Mouse (Mus musculus): ENCODE measurements around the gene Adcy1. TPM values are rescaled to one million over a fixed set of nuclear protein-coding genes. Genes with fewer than 3 reads are reported as not detected.

Gene Adcy1
- polyA plus RNA-seq, 1 experiment from 2014 or later = 0.50 TPM

DNA sequence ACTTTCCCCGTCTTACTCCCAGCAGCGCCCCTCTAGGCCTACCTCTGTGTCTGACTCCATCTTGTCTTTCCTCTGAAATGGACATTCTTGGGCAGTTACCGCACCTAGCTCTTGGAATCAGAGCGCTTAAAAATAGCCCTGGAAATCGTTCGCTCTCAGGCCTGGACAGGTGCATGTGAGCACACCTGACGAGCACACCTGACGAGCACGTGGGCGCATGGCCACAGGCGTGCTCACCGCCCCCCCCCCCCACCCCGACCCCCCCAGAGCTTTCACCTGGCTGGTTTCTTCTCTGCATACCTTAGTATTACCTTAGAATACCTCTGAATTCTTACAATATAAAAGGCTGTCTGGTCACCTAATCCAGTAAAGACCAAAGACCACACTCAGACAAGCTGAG is 125.2 kb downstream of the Adcy1 start, which contains the start of gene Gm11985:
Gene Gm11985 (minus strand): TSS at position 101 of the 400 bp plus-strand sequence.
- peaks cover 14% of the 10 kb centered on the region for H3K4me1 ChIP-seq (replicated peaks)
- H3K27me3 ChIP-seq = no peaks in the 10 kb centered on the region
- no peak for ATAC-seq (replicated peaks; ENCODE audit: insufficient number of reproducible peaks, insufficient read depth, low FRiP score, low read depth)
- no peak within 1 kb of the TSS for H3K9ac ChIP-seq
- H3K36me3 ChIP-seq = no peaks in the 10 kb centered on the region
- 82% methylated on average over 13 of the region's 13 CpGs for WGBS
- no peak within 1 kb of the TSS for H3K4me3 ChIP-seq
- H3K9me3 ChIP-seq (replicated peaks) = no peaks in the 10 kb centered on the region
- H3K4me2 ChIP-seq = no peak within 1 kb of the TSS
- no peak within 1 kb of the TSS for H3K27ac ChIP-seq

DNA sequence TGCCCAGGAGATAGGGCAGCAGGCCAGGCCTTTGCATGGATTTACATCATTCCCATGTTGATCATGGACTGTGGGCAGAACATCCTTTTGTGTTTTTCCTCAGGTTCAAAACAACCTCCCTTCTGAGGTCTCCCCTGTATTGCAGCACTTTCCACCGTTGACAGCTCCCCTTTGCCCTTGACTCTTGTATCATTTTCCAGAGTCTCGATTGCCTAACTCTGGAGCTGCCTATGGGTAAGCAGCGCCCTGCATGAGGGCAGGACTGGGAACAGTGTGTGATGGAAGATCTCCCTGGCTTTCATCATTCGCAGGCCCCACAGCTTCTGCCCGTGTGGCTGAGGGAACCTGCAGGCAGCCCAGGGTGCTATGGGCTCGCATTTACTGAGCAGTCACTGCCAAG is 129.4 kb downstream of the Adcy1 start:
- H3K4me2 ChIP-seq = no peak overlapping the region
- no peak overlapping the region for H3K9ac ChIP-seq
- no peaks in the 10 kb centered on the region for H3K9me3 ChIP-seq (replicated peaks)
- peaks cover 8% of the 10 kb centered on the region for H3K4me1 ChIP-seq (replicated peaks)
- 30% methylated on average over 6 of the region's 6 CpGs for WGBS
- no peak for ATAC-seq (replicated peaks; ENCODE audit: insufficient number of reproducible peaks, insufficient read depth, low FRiP score, low read depth)
- no peaks in the 10 kb centered on the region for H3K27me3 ChIP-seq
- no peaks in the 10 kb centered on the region for H3K36me3 ChIP-seq
- no peak overlapping the region for H3K4me3 ChIP-seq
- no peak overlapping the region for H3K27ac ChIP-seq

DNA sequence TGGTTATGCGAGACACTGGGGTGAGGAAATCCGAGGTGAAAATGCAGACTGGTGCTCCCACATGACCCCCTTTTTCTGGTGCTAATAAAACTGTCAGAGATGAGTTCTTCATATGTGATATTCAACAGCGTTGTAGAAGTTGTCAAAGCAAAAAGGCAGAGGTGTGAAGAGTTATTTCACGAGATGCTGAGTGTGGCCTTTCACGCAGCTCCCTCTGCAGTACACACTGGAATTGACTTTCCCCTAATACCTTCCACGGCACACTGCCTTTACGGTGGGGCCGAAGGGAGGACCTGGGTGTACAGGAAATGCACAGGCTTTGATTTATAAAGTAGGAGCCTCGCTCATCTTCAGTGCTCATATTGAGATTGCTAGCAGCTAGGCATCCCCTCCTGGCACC is 129.8 kb downstream of the Adcy1 start:
- no peak overlapping the region for H3K4me3 ChIP-seq
- no peak overlapping the region for H3K27ac ChIP-seq
- no peak for ATAC-seq (replicated peaks; ENCODE audit: insufficient number of reproducible peaks, insufficient read depth, low FRiP score, low read depth)
- H3K9ac ChIP-seq = no peak overlapping the region
- H3K4me1 ChIP-seq (replicated peaks) = peaks cover 8% of the 10 kb centered on the region
- WGBS = 55% methylated on average over 9 of the region's 9 CpGs
- no peak overlapping the region for H3K4me2 ChIP-seq
- no peaks in the 10 kb centered on the region for H3K27me3 ChIP-seq
- no peaks in the 10 kb centered on the region for H3K9me3 ChIP-seq (replicated peaks)
- no peaks in the 10 kb centered on the region for H3K36me3 ChIP-seq

DNA sequence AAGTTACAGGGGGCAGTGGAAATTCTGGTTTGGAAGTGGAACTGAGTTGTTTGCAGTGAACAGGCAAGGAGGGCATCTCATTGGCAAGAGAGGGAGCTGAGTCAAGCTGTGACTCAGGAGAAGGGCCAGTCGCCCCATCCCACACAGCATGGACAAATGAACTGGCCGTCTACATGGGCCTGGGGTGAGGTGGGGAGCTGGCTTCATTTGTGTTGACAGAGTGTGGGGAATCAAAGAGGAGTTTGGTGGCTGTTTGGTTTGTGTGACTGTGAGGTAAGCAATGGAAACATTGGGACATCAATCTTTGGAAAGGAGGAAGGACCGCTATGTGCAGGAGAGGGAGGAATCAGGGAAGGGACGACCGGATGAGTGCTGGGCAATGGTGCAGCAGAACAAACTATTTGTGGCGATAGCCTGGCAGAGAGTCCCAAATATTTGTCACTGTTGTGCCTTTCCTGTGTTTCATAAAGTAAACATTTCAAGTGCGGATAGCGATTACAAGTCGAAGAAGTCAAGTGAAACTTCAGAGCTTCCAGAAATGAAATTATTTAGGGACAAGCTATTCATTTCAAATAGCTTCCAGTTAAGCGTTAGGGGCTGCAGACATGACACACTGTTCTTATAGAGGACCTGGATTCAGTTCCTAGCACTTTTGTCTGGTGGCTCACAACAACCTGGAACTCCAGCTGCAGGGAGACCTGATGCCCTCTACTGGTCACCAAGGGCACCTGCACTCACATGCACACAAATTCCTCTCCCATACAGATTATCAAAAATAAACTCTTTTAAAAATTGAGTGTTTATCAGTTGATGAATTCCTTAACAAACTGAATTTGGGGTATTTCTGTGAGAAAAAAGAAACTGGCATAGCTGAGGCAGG is 131.4 kb downstream of the Adcy1 start:
- Histone ChIP-seq H3K27me3 (no peaks in the 10 kb centered on the region), H3K4me3 (no peak overlapping the region), H3K4me1 (replicated peaks) (peaks cover 8% of the 10 kb centered on the region), H3K36me3 (no peaks in the 10 kb centered on the region), H3K4me2 (no peak overlapping the region), H3K27ac (no peak overlapping the region), H3K9me3 (replicated peaks) (no peaks in the 10 kb centered on the region), H3K9ac (no peak overlapping the region)
- 90% methylated on average over 10 of the region's 10 CpGs for WGBS
- no peak for ATAC-seq (replicated peaks; ENCODE audit: insufficient number of reproducible peaks, insufficient read depth, low FRiP score, low read depth)

DNA sequence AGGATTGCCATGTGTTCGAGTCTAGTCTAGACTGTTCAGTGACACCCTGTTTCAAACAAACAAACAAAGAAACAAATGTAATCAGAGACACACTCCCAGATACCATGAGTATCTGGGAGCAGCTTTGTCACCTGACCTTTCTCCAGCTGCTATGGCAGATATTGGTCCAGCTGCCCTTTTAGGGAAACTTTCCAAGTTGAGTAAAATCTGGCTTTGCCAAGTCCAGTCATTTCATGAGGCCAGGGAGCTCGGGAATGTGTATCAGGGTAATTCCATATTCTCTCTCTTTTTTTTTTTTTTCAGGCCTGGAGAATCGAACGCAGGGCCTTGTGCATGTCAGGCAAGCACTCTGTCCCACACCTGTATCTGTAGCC is 132.0 kb downstream of the Adcy1 start:
- Histone ChIP-seq H3K4me1 (replicated peaks) (peaks cover 8% of the 10 kb centered on the region), H3K27ac (no peak overlapping the region), H3K9ac (no peak overlapping the region), H3K9me3 (replicated peaks) (no peaks in the 10 kb centered on the region), H3K4me3 (no peak overlapping the region), H3K4me2 (no peak overlapping the region), H3K36me3 (no peaks in the 10 kb centered on the region), H3K27me3 (no peaks in the 10 kb centered on the region)
- ATAC-seq (replicated peaks; ENCODE audit: insufficient number of reproducible peaks, insufficient read depth, low FRiP score, low read depth) = no peak
- WGBS = 77% methylated on average over 4 of the region's 4 CpGs

DNA sequence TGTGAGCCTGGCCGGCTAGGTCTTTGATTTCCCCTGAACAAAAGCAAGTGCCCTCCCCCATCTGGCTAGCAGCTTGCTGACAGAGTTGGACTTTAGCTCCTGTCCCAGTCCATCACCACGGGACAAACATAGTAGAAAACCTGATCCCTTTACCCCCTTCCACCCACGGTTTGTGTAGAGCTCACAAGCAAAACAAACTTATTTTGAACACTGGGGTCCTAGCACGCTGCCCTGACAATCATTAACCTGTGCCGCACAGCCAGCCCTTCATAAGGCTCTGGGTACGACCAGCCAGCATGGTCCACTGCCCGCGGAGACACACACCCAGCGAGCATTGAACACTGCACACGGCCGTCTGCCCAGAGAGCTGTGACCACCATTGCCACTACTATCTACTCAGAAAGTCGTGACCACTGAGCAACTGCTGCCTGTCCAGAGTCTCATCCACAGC is 134.2 kb downstream of the Adcy1 start, which contains the start of gene Igfbp1:
Gene Igfbp1 (plus strand): TSS at position 292 of the 451 bp plus-strand sequence.
- Histone ChIP-seq H3K4me1 (replicated peaks) (peaks cover 4% of the 10 kb centered on the region), H3K36me3 (no peaks in the 10 kb centered on the region), H3K4me2 (no peak within 1 kb of the TSS), H3K4me3 (no peak within 1 kb of the TSS), H3K27ac (peak within 1 kb of the TSS; percentile 17; the same call in 1 of the 2 replicates), H3K27me3 (no peaks in the 10 kb centered on the region), H3K9me3 (replicated peaks) (no peaks in the 10 kb centered on the region), H3K9ac (no peak within 1 kb of the TSS)
- WGBS = 65% methylated on average over 12 of the region's 12 CpGs
- ATAC-seq (replicated peaks; ENCODE audit: insufficient number of reproducible peaks, insufficient read depth, low FRiP score, low read depth) = no peak

DNA sequence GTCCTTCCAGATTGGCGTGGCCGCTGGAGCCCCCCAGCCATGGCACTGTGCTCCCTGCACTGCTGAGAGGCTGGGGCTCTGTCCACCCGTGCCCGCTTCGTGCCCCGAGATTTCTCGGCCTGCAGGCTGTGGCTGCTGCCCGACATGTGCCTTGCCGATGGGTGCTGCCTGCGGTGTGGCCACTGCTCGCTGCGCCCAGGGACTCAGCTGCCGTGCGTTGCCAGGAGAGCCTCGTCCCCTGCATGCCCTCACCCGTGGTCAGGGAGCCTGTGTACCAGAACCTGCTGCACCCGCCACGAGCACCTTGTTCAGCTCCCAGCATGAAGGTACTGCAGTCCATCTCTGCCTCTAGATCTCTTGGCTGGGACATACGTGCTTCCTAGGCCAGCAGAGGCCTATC is 134.7 kb downstream of the Adcy1 start:
- H3K27me3 ChIP-seq = no peaks in the 10 kb centered on the region
- 92% methylated on average over 19 of the region's 19 CpGs for WGBS
- no peak overlapping the region for H3K4me3 ChIP-seq
- H3K9me3 ChIP-seq (replicated peaks) = no peaks in the 10 kb centered on the region
- no peak overlapping the region for H3K4me2 ChIP-seq
- no peaks in the 10 kb centered on the region for H3K36me3 ChIP-seq
- H3K4me1 ChIP-seq (replicated peaks) = no peaks in the 10 kb centered on the region
- no peak overlapping the region for H3K9ac ChIP-seq
- H3K27ac ChIP-seq = no peak overlapping the region
- ATAC-seq (replicated peaks; ENCODE audit: insufficient number of reproducible peaks, insufficient read depth, low FRiP score, low read depth) = no peak

DNA sequence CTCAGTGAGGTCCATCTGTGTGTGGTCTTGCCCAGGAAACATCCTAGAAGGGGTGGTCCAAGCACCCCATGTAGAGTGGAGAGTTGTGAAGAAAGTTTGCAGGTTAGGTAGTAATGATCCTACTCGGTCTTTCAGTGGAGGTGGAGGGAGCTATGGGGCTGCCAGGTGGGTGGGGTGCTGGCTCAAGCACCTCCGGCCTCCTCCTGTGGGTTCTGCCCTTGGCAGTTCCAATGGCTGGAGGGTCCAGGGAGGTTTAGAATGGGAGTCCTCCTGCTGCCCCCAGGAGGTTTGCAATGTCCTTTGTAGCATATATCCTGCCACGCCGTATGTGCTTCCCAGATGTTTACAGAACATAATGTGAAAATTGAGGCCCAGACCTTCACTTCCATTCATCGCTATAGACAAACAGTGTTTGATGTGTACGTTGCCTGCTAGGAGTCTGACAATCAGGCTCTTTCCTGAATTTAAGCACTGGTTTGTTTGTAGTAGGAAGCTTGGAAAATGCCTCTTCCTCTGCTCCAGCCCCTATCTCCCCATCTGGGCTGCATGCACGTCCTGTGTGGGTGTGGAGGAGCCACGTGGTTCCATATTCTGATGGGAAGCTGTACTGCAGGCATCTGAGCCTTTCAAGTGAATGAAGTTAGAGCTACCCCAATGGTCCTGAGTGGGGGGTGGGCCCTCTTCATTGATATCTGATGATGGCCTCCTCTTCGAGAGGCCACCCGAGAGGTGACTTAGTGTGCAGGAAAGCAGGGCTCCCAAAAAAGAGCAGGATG is 135.4 kb downstream of the Adcy1 start:
- 63% methylated on average over 10 of the region's 10 CpGs for WGBS
- no peak overlapping the region for H3K4me2 ChIP-seq
- H3K9ac ChIP-seq = no peak overlapping the region
- no peaks in the 10 kb centered on the region for H3K27me3 ChIP-seq
- no peaks in the 10 kb centered on the region for H3K4me1 ChIP-seq (replicated peaks)
- H3K4me3 ChIP-seq = no peak overlapping the region
- no peak; the same call in 1 of the 2 replicates for ATAC-seq (replicated peaks; ENCODE audit: insufficient number of reproducible peaks, insufficient read depth, low FRiP score, low read depth)
- H3K9me3 ChIP-seq (replicated peaks) = no peaks in the 10 kb centered on the region
- H3K27ac ChIP-seq = peak overlapping the region; percentile 17; the same call in 1 of the 2 replicates
- no peaks in the 10 kb centered on the region for H3K36me3 ChIP-seq

DNA sequence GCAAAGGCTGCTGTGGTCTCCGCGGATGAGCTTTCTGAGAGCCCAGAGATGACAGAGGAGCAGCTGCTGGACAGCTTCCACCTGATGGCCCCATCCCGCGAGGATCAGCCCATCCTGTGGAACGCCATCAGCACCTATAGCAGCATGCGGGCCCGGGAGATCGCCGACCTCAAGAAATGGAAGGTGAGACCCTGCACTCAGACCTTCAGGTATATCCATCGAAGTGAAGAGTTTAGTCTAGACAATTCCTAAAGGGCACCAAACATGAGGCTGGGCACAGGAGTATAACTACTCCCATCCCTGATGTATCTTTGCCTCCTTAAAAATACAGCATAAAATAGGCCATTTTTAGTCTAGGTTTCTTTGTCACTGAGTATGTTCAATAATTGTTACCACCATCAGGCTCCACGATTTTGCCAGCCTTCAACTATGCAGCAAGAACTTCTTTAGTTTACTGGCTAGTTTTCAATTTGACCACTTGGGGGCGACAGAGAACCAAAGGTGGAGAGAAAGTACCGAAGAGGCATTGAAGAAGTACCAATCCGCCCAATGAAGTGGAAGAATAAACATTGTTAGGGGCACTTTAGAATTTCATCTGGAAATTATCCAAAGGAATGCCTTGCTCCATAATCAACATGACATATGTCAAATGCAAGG is 136.6 kb downstream of the Adcy1 start:
- Histone ChIP-seq H3K27me3 (no peaks in the 10 kb centered on the region), H3K36me3 (no peaks in the 10 kb centered on the region), H3K4me2 (no peak overlapping the region), H3K4me1 (replicated peaks) (no peaks in the 10 kb centered on the region), H3K27ac (no peak overlapping the region), H3K9me3 (replicated peaks) (no peaks in the 10 kb centered on the region), H3K4me3 (no peak overlapping the region), H3K9ac (no peak overlapping the region)
- no peak for ATAC-seq (replicated peaks; ENCODE audit: insufficient number of reproducible peaks, insufficient read depth, low FRiP score, low read depth)
- WGBS = 49% methylated on average over 14 of the region's 14 CpGs

DNA sequence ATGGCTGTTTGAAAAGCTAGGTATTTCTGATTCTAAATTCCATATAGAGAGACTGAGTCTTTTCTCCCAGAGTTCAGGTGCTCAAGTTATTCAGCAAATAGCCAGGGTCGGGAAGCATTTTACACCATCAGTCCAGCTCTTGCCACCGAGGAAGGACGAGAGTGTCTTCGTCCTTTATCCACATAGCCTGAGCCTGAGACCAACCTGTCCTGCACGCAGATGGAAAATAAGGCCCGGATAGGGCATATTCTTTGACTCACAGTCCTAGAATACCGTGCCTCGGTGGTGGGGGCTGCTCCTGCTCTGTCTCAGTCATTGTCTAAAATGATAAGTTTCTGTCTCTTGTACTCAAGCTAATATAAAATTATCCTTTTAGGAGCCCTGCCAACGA is 137.1 kb downstream of the Adcy1 start:
- Histone ChIP-seq H3K4me3 (no peak overlapping the region), H3K36me3 (no peaks in the 10 kb centered on the region), H3K27me3 (no peaks in the 10 kb centered on the region), H3K4me2 (no peak overlapping the region), H3K9me3 (replicated peaks) (no peaks in the 10 kb centered on the region), H3K9ac (no peak overlapping the region), H3K27ac (no peak overlapping the region), H3K4me1 (replicated peaks) (no peaks in the 10 kb centered on the region)
- ATAC-seq (replicated peaks; ENCODE audit: insufficient number of reproducible peaks, insufficient read depth, low FRiP score, low read depth) = no peak
- WGBS = 66% methylated on average over 9 of the region's 9 CpGs

DNA sequence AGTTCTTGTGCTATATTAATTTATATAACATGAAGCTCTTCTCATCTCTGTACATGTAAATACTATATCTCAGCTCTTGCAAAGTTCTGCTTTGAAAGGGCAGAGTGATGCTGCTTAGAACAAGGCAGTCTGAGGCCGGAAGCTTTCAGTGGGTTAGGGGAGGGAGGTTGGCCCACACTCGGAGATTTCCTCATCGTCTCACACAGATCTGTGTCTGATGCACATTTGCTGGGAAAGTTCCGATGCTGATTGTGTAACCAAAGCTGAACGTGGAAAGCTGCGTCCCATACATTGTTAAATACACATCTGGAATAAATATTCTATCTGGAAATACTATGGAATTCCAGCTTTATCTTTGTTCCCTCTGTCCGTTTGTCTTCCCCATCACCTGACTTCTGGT is 138.9 kb downstream of the Adcy1 start:
- 70% methylated on average over 7 of the region's 7 CpGs for WGBS
- Histone ChIP-seq H3K4me2 (no peak overlapping the region), H3K4me1 (replicated peaks) (no peaks in the 10 kb centered on the region), H3K9me3 (replicated peaks) (no peaks in the 10 kb centered on the region), H3K36me3 (no peaks in the 10 kb centered on the region), H3K27ac (no peak overlapping the region), H3K9ac (no peak overlapping the region), H3K4me3 (no peak overlapping the region), H3K27me3 (no peaks in the 10 kb centered on the region)
- no peak for ATAC-seq (replicated peaks; ENCODE audit: insufficient number of reproducible peaks, insufficient read depth, low FRiP score, low read depth)

All from heart, embryonic 15.5 days (tissue).